Mouse (Mus musculus) hindbrain, embryonic 16.5 days (tissue): ENCODE data around the gene Tnf. TPM values are rescaled to one million over a fixed set of nuclear protein-coding genes. Genes with fewer than 3 reads are reported as not detected.
A peak's percentile ranks its signal among the peaks of the same experiment; 100 is the strongest.

Source experiments
- ATAC-seq: fragments of 200-750 bp; cut with Nextera tagmentation; 2 replicates; pipeline ENCODE4 v1.8.0; 2017; ENCODE audit warnings: moderate TSS enrichment, moderate library complexity
- H3K27ac ChIP-seq: fragments of 300-500 bp; sonication (generic); 2 replicates; pipeline ENCODE4 v1.5.1; 2014; ENCODE audit warnings: low read depth, mild to moderate bottlenecking, control low read depth, low read length, moderate library complexity
- H3K27me3 ChIP-seq: fragments of 300-500 bp; sonication (generic); replicated peaks from 2 replicates; pipeline ENCODE4 v1.6.1; 2014; ENCODE audit warnings: low read length; ENCODE audit not compliant: control insufficient read depth, insufficient read depth
- H3K36me3 ChIP-seq: fragments of 300-500 bp; sonication (generic); 2 replicates; pipeline ENCODE4 v1.6.1; 2014; ENCODE audit warnings: mild to moderate bottlenecking, low read length, moderate library complexity, mixed read lengths; ENCODE audit not compliant: control insufficient read depth, insufficient read depth
- H3K4me1 ChIP-seq: fragments of 300-500 bp; sonication (generic); 2 replicates; pipeline ENCODE4 v1.6.1; 2014; ENCODE audit warnings: low read depth, low read length; ENCODE audit not compliant: control insufficient read depth, insufficient read depth
- H3K4me2 ChIP-seq: fragments of 300-500 bp; sonication (generic); 2 replicates; pipeline ENCODE4 v1.6.1; 2014; ENCODE audit warnings: mild to moderate bottlenecking, low read length, control low read depth, moderate library complexity
- H3K4me3 ChIP-seq: fragments of 300-500 bp; sonication (generic); 2 replicates; pipeline ENCODE4 v1.5.1; 2014; ENCODE audit warnings: mild to moderate bottlenecking, low read length, control low read depth, moderate library complexity
- H3K9ac ChIP-seq: fragments of 300-500 bp; sonication (generic); 2 replicates; pipeline ENCODE4 v1.6.1; 2014; ENCODE audit warnings: low read depth, mild to moderate bottlenecking, control low read depth, low read length, moderate library complexity
- H3K9me3 ChIP-seq: fragments of 300-500 bp; sonication (generic); 2 replicates; pipeline ENCODE4 v1.6.1; 2014; ENCODE audit warnings: mild to moderate bottlenecking, low read length, moderate library complexity; ENCODE audit not compliant: control insufficient read depth
- WGBS: fragments of 180-500 bp; shearing (Covaris S2); extraction: QIAGEN DNeasy Blood & Tissue Kit; methylation state at CpG from one replicate; pipeline ENCODE4 v1.1.7; 2014; 5-methylcytosine and 5-hydroxymethylcytosine counted together
- polyA plus RNA-seq: library from polyadenylated mRNA; unstranded; fragments of >200 nt; fragmentation: Nextera tagmentation; extraction: Ambion mirVana; gene quantifications from 2 replicates; pipeline ENCODE4 v1.2.1, GENCODE M21; 2015

The Tnf gene
- polyA plus RNA-seq, 1 experiment from 2014 or later, result not detected

DNA sequence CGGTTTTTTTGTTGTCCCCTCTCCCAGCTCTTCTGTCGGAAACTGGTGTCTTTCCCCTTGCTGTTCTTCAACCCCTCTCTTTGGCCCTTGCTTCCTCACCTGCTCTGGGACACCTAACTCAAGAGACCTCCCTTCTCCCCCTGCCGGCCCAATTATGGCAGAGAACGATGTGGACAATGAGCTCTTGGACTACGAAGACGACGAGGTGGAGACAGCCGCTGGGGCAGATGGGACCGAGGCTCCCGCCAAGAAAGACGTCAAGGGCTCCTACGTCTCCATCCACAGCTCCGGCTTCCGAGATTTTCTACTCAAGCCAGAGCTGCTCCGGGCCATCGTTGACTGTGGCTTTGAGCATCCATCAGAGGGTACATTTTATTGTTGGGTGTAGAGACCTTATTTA lies 41.3 kb upstream of the Tnf start:
- Histone ChIP-seq H3K4me3 (peak overlapping the region; percentile 69), H3K4me2 (peak overlapping the region; percentile 78), H3K36me3 (peaks cover 40% of the 10 kb centered on the region), H3K4me1 (peaks cover 38% of the 10 kb centered on the region), H3K9ac (peak overlapping the region; percentile 95), H3K9me3 (no peaks in the 10 kb centered on the region), H3K27ac (peak overlapping the region; percentile 89), H3K27me3 (no peaks in the 10 kb centered on the region)
- no peak for ATAC-seq
- WGBS, result 2% methylated on average over 16 of the region's 16 CpGs

DNA sequence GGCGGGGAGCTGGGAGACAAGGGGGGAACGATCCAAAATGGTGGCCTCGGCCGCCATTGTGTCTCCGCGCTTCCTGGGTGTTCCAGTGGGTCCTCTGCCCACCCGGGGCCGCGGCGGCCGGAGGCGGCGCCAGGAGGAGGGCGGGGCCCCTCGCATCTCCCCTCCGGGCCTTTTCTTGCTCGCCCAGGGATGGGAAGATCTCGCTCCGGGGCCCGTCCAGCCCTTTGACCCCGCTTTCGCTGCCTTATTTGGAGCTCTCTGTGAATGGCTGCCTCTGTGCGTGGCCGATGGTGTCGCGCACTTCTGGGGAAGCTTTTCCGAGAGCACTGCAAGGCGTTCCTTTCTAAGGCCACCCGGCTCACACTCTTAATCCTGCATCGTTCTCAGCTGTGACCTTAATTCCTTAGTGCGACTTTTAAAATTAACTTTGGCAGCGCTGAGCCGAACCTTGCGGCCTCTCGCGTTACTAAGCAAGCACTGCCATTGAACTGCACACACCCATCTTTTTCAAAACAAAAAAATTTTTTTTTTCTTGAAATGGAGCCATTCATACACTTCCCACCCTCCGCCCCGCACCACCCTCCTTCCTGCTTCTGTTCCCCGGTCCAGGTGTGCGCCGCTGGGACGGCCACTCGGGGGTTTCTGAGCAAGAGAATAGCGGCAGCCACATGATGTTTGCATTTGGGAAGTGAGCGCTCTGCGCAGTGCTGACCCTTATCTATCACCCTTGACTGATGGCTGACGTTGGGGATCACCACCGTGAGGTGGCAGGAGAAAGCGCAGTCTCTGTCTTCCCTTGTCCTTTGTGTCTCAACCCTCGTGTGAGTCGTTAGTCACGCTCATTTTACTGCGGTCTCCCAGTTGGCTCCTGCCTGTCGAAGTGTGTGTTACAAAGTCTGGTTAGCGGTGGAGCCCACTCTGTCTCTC lies 40.5 kb upstream of the Tnf start:
- ATAC-seq, result peak; percentile 47
- Histone ChIP-seq H3K27ac (peak overlapping the region; percentile 89), H3K4me3 (peak overlapping the region; percentile 69), H3K36me3 (peaks cover 36% of the 10 kb centered on the region), H3K4me1 (peaks cover 43% of the 10 kb centered on the region), H3K27me3 (no peaks in the 10 kb centered on the region), H3K4me2 (peak overlapping the region; percentile 78), H3K9me3 (no peaks in the 10 kb centered on the region), H3K9ac (peak overlapping the region; percentile 95)
- WGBS, result under 1% methylated on average over 55 of the region's 55 CpGs

DNA sequence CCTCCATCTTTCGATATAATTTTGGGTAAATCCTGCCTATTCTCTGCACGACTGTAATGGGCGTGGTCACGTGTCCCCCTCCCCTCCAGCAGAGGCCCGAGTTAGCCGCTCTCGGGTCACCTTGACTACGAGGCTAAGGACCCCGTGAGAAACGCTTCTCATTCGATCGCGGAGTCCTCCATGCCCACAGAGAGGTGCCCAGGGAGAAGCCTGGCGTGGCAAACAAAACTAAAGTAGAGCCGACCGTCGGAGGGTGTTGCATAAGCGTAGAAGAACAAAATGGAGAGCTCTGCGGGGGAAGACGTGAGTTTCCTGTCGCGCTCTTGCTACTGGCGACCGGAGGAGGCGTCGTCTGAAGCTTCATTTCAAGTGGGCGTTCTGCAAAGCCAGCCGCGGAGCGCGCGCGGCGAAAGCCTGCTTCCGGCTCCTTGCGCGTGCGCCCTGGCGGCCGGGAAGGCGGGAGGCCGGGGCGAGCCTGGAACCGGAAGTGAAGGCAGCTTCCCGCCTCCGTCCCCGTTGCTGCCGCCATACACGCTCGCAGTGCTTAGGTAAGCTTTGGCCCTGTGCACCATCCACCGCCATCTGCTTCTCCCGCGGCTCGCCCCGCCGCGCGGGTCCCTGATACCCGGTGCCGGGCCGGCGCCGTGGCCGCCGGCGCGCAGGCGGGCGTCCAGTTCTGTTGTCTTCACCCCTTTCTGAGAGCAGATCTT lies 39.7 kb upstream of the Tnf start, which contains the start of gene Ddx39b:
TSS of gene Ddx39b (plus strand) at position 442 of the 710 bp plus-strand sequence.
- peak within 1 kb of the TSS; percentile 95 for H3K9ac ChIP-seq
- peak within 1 kb of the TSS; percentile 69 for H3K4me3 ChIP-seq
- 0% methylated on average over 68 of the region's 69 CpGs for WGBS
- peak; percentile 91 for ATAC-seq
- H3K36me3 ChIP-seq, result peaks cover 28% of the 10 kb centered on the region
- H3K4me2 ChIP-seq, result peak within 1 kb of the TSS; percentile 78
- peak within 1 kb of the TSS; percentile 89 for H3K27ac ChIP-seq
- H3K27me3 ChIP-seq, result no peaks in the 10 kb centered on the region
- peaks cover 49% of the 10 kb centered on the region for H3K4me1 ChIP-seq
- H3K9me3 ChIP-seq, result no peaks in the 10 kb centered on the region

DNA sequence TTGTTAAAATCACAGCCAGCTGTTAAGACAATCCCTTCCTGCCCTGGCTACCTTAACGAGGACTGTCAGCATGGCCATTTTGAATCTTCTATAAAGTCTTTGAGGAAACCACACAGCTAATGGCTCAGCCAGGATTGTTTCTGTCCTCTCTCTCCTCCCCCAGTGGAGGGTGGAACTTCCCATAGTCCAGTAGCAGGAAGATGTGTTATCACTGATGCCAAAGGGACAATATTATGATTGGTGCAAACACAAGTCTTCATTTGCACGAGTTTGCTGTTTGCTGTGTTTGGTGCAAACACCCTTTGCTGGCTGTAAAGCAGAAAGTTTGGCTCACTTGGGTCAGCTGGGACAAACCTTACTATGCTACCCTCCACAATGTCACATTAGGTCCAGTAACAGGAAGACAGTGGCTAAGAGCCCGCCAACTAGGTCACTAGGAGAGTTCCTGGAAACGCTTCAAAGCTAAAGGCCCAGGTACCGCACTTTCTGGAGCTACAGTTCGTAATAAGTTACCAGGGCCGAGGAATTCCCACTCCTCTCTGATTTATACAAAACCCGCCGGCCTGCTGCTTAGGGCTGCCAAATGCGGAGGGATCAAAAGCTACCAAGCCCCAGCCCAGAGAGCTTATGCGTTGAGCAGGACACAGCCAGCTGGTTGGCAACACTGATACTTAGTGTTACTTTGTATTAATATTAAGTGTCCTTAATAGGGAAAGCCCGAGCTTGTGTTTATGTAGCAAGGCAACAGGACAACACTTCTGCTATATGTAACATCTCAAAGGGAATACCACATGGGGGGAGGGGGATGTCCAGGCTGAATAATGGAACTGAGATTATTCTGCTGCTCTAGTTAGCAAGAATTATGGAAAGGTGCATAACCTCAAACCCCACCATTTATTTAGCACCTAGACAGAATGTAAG lies 38.8 kb upstream of the Tnf start:
- Histone ChIP-seq H3K4me3 (peak overlapping the region; percentile 69), H3K4me2 (peak overlapping the region; percentile 78), H3K27me3 (no peaks in the 10 kb centered on the region), H3K4me1 (peaks cover 41% of the 10 kb centered on the region), H3K9ac (peak overlapping the region; percentile 64), H3K36me3 (peaks cover 21% of the 10 kb centered on the region), H3K9me3 (no peaks in the 10 kb centered on the region), H3K27ac (peak overlapping the region; percentile 89)
- peak; percentile 1; the same call in 1 of the 2 replicates for ATAC-seq
- 30% methylated on average over 12 of the region's 12 CpGs for WGBS

DNA sequence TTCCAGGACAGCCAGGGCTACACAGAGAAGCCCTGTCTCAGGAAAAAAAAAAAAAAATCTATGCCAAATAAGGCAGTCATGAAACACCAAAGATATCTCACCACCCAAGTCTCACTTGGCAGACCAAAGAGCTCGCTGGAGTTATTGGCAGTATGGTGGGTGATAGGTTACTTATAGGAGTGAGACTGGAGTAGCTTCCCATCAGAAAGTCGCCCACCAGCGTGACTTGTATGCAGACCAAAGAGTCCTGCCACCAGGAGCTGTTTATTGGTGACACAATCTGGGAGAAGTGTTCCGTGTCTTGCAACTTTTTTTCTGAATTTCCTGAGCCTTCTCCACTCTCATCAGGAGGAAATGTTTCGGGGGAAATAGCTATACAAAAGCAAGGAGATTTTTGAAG lies 37.9 kb upstream of the Tnf start:
- no peak overlapping the region for H3K27ac ChIP-seq
- H3K27me3 ChIP-seq, result no peaks in the 10 kb centered on the region
- 79% methylated on average over 5 of the region's 5 CpGs for WGBS
- peaks cover 34% of the 10 kb centered on the region for H3K4me1 ChIP-seq
- H3K36me3 ChIP-seq, result peaks cover 15% of the 10 kb centered on the region
- H3K4me2 ChIP-seq, result no peak overlapping the region
- H3K4me3 ChIP-seq, result no peak overlapping the region
- H3K9ac ChIP-seq, result no peak overlapping the region
- no peaks in the 10 kb centered on the region for H3K9me3 ChIP-seq
- no peak for ATAC-seq

DNA sequence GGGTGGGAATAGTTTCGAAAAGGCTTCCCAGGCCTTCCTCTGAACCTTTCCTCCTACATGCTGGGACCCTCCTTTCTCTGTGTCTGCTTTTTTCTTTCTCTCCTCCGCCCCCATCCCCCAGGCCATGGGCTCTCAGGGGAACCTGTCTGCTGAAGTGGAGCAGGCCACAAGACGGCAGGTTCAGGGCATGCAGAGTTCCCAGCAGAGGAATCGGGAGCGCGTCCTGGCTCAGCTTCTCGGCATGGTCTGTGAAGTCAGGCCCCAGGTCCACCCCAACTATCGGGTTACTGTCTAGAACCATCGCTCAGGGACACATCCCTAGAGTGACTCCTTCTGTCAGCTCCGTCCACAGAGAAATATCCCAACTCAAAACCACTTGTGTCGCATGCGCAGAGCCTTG lies 35.7 kb upstream of the Tnf start:
- peaks cover 2% of the 10 kb centered on the region; the same call in 1 of the 2 replicates for H3K36me3 ChIP-seq
- H3K4me1 ChIP-seq, result peaks cover 26% of the 10 kb centered on the region
- peak overlapping the region; percentile 89 for H3K4me2 ChIP-seq
- peak overlapping the region; percentile 75; the same call in 1 of the 2 replicates for H3K9ac ChIP-seq
- peak overlapping the region; percentile 54; the same call in 1 of the 2 replicates for H3K4me3 ChIP-seq
- no peak overlapping the region for H3K27ac ChIP-seq
- no peak for ATAC-seq
- H3K27me3 ChIP-seq, result no peaks in the 10 kb centered on the region
- WGBS, result 84% methylated on average over 12 of the region's 12 CpGs
- H3K9me3 ChIP-seq, result no peaks in the 10 kb centered on the region

DNA sequence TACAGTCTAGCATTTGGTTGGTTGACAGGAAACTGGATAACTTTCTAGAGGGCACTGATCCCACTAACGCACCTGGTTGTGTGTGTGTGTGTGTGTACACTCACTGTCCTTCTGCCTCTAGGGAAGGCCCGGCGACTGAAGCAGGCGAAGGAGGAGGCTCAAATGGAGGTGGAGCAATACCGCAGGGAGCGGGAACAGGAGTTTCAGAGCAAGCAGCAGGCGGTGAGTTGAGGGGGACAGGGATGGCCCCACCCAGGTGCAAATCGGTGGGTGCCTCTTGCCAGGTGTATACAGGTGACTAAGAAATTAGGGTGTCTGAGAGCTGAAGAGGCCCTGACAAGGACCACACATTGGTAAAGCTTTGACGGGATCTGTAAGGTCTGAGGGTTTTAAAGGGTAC lies 35.2 kb upstream of the Tnf start:
- peak overlapping the region; percentile 95 for H3K27ac ChIP-seq
- H3K4me1 ChIP-seq, result peaks cover 30% of the 10 kb centered on the region
- WGBS, result 69% methylated on average over 9 of the region's 9 CpGs
- H3K36me3 ChIP-seq, result peaks cover 2% of the 10 kb centered on the region; the same call in 1 of the 2 replicates
- peak overlapping the region; percentile 89 for H3K4me2 ChIP-seq
- peak overlapping the region; percentile 75 for H3K9ac ChIP-seq
- H3K27me3 ChIP-seq, result no peaks in the 10 kb centered on the region
- no peaks in the 10 kb centered on the region for H3K9me3 ChIP-seq
- peak overlapping the region; percentile 54 for H3K4me3 ChIP-seq
- no peak for ATAC-seq

DNA sequence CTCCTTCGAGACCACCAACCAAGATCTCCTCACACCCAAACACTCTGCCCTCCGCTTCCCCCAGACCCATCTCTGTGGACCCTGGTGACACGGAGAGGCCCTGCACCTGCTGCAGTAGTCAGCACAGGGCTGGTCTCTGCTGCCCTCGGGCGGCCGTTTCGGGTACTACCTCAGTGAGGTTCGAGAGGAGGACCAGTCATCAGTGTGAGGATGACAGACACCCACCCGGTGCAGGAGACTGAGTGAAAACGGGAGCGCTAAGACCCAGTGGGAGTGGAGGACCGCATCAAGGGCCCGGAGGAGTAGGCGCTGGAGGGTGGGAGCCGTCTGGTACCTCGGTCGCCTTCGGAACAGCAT lies 34.6 kb upstream of the Tnf start:
- WGBS, result 1% methylated on average over 18 of the region's 18 CpGs
- H3K9ac ChIP-seq, result peak overlapping the region; percentile 75
- ATAC-seq, result peak; percentile 85
- peaks cover 2% of the 10 kb centered on the region; the same call in 1 of the 2 replicates for H3K36me3 ChIP-seq
- H3K27me3 ChIP-seq, result no peaks in the 10 kb centered on the region
- H3K4me1 ChIP-seq, result peaks cover 34% of the 10 kb centered on the region
- peak overlapping the region; percentile 95 for H3K27ac ChIP-seq
- peak overlapping the region; percentile 54 for H3K4me3 ChIP-seq
- H3K9me3 ChIP-seq, result no peaks in the 10 kb centered on the region
- peak overlapping the region; percentile 89 for H3K4me2 ChIP-seq
